Mouse (Mus musculus) C2C12 (cell line): ENCODE data around the gene Plppr5. TPM values are rescaled to one million over a fixed set of nuclear protein-coding genes. Genes with fewer than 3 reads are reported as not detected.

ENCODE experiments used
- H3K27me3 ChIP-seq: one replicate; pipeline ENCODE4 v1.6.1; 2011; ENCODE audit not compliant: control insufficient read depth, insufficient read depth, insufficient read length
- H3K36me3 ChIP-seq: one replicate; pipeline ENCODE4 v1.6.1; 2011; ENCODE audit not compliant: control insufficient read depth, insufficient read depth
- H3K4me3 ChIP-seq: one replicate; pipeline ENCODE4 v1.5.1; 2011; ENCODE audit warnings: mild to moderate bottlenecking, control low read depth; ENCODE audit not compliant: poor library complexity, insufficient read depth, severe bottlenecking
- H3K79me2 ChIP-seq: one replicate; pipeline ENCODE4 v1.6.1; 2011; ENCODE audit not compliant: control insufficient read depth, insufficient read depth
- H3K79me3 ChIP-seq: one replicate; pipeline ENCODE4 v1.6.1; 2011; ENCODE audit warnings: low read depth, control low read depth
- H3ac ChIP-seq: one replicate; pipeline ENCODE3; 2011; ENCODE audit warnings: low read depth; ENCODE audit not compliant: control insufficient read depth, insufficient read length
- CEBPB ChIP-seq: IDR thresholded peaks from one replicate; pipeline ENCODE4 v1.6.1; 2011; ENCODE audit warnings: low read depth, mild to moderate bottlenecking, control low read depth, moderate library complexity
- CTCF ChIP-seq: IDR thresholded peaks from one replicate; pipeline ENCODE4 v1.5.1; 2011; ENCODE audit not compliant: control insufficient read depth, insufficient read depth, insufficient read length
- FOSL1 ChIP-seq: IDR thresholded peaks from one replicate; pipeline ENCODE4 v1.8.0; 2011; ENCODE audit warnings: mild to moderate bottlenecking, low read length; ENCODE audit not compliant: poor library complexity, insufficient read depth, severe bottlenecking
- MAX ChIP-seq: IDR thresholded peaks from one replicate; pipeline ENCODE4 v1.6.1; 2011; ENCODE audit warnings: mild to moderate bottlenecking, control low read depth
- MYOD1 ChIP-seq: IDR thresholded peaks from one replicate; pipeline ENCODE4 v1.6.1; 2011; ENCODE audit warnings: low read depth; ENCODE audit not compliant: control insufficient read depth, insufficient read length
- MYOG ChIP-seq: IDR thresholded peaks from one replicate; pipeline ENCODE4 v1.6.1; 2011; ENCODE audit not compliant: control insufficient read depth, insufficient read length; ENCODE audit errors: extremely low read depth
- USF1 ChIP-seq: IDR thresholded peaks from one replicate; pipeline ENCODE4 v1.6.1; 2011; ENCODE audit warnings: low read depth, mild to moderate bottlenecking, control low read depth, moderate library complexity
- polyA plus RNA-seq: library from polyadenylated mRNA; unstranded; fragments of >200 nt; fragmentation: generic; extraction: Trizol; gene quantifications from one replicate; pipeline ENCODE4 v1.2.1, GENCODE M21; 2012; ENCODE audit warnings: missing spikeins

Plppr5 gene
- polyA plus RNA-seq, 1 experiment = not detected

DNA sequence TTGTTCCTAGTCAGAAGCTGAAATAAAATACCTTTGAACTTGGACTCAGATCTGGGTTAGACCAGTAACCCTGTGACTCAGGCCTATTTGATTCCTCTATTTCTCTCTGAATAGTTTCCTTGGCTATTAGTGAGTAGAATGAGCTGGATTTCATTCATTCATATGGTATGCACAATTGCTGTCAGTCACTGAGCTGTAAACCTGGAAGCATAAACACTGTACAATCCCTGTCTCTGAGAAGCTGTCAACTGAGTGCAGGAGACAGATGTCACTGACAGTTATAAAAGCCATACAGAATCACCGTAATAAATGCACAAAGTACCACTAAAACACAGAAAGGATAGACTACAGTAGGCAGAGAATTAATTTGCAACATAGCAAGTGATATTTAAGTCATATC, 40.2 kb downstream of the Plppr5 start:
- Histone ChIP-seq H3K27me3 (no peaks in the 10 kb centered on the region), H3K79me3 (no peaks in the 10 kb centered on the region), H3K4me3 (no peak overlapping the region), H3K36me3 (no peaks in the 10 kb centered on the region), H3K79me2 (no peaks in the 10 kb centered on the region), H3ac (no peak overlapping the region)
- TF ChIP-seq FOSL1 (no peak), CTCF (no peak), MAX (no peak), MYOG (no peak), USF1 (no peak), MYOD1 (no peak), CEBPB (no peak)

DNA sequence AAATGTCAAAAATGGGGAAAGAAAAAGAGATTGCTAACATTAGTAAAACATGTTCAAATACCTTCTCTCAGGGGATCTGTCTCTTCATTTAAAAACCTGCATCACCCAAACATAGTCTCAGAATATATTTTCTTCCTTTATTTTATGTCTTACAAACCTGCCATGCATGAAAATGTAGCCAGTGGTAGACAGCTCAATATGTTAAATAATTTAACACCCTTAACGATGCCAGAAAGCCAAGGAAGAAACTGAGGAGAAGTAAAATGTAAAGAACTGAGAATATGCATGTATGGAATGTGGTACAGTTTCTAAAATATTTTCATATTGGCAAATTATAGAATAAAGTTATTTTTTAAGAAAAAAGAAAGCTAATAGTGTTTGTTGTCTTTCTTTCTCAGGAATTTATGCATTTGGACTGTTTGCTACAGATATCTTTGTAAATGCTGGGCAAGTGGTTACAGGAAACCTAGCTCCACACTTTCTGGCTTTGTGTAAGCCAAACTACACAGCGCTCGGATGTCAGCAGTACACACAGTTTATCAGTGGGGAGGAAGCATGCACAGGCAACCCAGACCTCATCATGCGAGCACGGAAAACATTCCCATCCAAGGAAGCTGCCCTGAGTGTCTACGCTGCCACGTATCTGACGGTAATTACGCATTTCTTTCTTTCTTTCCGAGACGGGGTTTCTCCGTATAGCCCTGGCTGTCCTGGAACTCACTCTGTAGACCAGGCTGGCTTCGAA, 50.8 kb downstream of the Plppr5 start:
- TF ChIP-seq CTCF (no peak), MAX (no peak), MYOG (no peak), USF1 (no peak), CEBPB (no peak), MYOD1 (no peak), FOSL1 (no peak)
- no peak overlapping the region for H3K4me3 ChIP-seq
- H3K27me3 ChIP-seq = no peaks in the 10 kb centered on the region
- no peaks in the 10 kb centered on the region for H3K79me3 ChIP-seq
- no peaks in the 10 kb centered on the region for H3K36me3 ChIP-seq
- H3K79me2 ChIP-seq = no peaks in the 10 kb centered on the region
- no peak overlapping the region for H3ac ChIP-seq

DNA sequence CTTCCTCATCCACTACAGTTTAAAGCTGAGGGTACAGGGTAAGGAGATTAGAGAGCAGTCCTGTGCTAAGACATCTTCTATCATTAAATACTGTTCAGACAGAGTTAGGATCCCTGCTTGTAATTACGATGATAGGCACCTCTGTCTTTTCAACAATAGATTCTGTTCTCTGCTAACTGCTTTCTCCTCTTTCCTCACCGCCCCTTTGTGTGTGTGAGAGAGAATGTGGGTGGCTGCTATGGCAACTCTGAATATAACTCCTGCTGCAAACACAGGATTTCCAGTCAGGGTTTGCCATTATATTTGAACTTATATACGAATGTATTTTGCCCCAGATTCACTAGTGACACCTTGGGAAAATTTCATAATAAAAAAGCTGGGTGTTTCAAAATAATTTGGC, 54.2 kb downstream of the Plppr5 start:
- Histone ChIP-seq H3K27me3 (no peaks in the 10 kb centered on the region), H3K79me3 (no peaks in the 10 kb centered on the region), H3ac (no peak overlapping the region), H3K4me3 (no peak overlapping the region), H3K79me2 (no peaks in the 10 kb centered on the region), H3K36me3 (no peaks in the 10 kb centered on the region)
- no peak for TF ChIP-seq USF1
- TF ChIP-seq MAX = no peak
- no peak for TF ChIP-seq FOSL1
- no peak for TF ChIP-seq CEBPB
- no peak for TF ChIP-seq CTCF
- no peak for TF ChIP-seq MYOD1
- no peak for TF ChIP-seq MYOG

DNA sequence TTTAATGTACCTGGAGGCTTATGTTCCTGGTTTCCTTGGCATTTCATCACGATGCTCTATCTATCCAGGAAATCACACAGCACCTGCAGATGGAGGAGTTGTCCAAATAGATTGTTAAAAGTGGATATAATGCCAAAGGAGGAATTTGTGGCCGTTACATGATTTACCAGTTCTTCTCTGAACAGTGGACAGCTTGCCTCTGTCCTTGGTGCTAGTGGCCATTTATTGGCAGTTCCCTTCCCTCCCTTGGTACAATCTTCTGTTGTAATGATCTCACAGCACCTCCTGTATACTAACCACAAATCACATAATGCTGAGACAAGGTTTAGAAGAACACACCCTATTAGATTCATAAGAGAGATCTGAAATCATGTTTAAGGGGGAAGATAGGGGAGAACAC, 55.7 kb downstream of the Plppr5 start:
- no peak for TF ChIP-seq MAX
- no peak for TF ChIP-seq MYOD1
- no peak for TF ChIP-seq USF1
- no peak for TF ChIP-seq CTCF
- TF ChIP-seq FOSL1 = no peak
- TF ChIP-seq CEBPB = no peak
- H3K4me3 ChIP-seq = no peak overlapping the region
- H3ac ChIP-seq = no peak overlapping the region
- H3K27me3 ChIP-seq = no peaks in the 10 kb centered on the region
- H3K79me3 ChIP-seq = no peaks in the 10 kb centered on the region
- H3K79me2 ChIP-seq = no peaks in the 10 kb centered on the region
- H3K36me3 ChIP-seq = no peaks in the 10 kb centered on the region

DNA sequence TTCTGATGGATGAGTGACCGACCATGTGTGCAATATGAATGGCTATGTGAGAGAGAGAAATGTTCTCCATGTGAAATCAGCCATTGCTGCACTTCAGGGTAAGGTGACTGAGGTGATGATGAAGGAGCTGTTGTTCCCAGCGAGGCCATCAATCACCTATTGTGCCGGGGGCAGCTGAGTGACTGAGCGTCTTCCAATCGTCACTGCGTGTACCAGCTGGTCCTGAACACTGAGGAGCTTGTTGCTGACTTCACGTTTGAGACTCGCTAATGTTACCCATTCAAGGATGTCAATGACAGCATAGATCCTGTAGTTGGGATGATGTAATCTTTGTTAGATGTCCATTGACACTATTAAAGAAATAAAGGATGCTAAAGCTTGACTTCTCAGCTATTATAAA, 74.0 kb downstream of the Plppr5 start:
- H3K4me3 ChIP-seq = no peak overlapping the region
- no peak for TF ChIP-seq FOSL1
- TF ChIP-seq USF1 = no peak
- TF ChIP-seq MYOD1 = no peak
- TF ChIP-seq MAX = no peak
- no peak for TF ChIP-seq CEBPB
- TF ChIP-seq MYOG = no peak
- no peak for TF ChIP-seq CTCF
- no peaks in the 10 kb centered on the region for H3K27me3 ChIP-seq

DNA sequence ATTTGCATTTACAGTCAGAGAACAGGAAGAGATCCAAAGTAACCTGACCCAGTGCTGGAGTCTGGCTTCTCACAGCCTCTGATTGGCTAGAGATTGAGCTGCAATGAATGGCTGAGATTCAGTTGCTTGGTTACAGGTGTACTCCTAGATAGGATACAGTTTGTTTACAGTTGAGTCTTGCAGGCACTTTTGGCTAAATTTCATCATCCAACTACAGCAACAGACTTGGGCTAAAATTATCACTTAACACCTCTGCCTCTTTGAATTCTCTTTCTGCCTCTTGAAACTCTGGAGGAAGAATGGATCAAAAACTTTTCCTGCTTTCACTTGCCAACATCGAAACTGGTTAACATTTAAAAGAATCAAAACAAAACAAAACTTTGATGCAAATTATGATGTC, 89.7 kb downstream of the Plppr5 start:
- Histone ChIP-seq H3K27me3 (no peaks in the 10 kb centered on the region), H3K36me3 (no peaks in the 10 kb centered on the region), H3K79me2 (no peaks in the 10 kb centered on the region), H3ac (no peak overlapping the region), H3K4me3 (no peak overlapping the region), H3K79me3 (no peaks in the 10 kb centered on the region)
- no peak for TF ChIP-seq FOSL1
- TF ChIP-seq USF1 = no peak
- no peak for TF ChIP-seq MAX
- no peak for TF ChIP-seq MYOG
- TF ChIP-seq CEBPB = no peak
- TF ChIP-seq MYOD1 = no peak
- no peak for TF ChIP-seq CTCF

More for the DNA sequence above, 74.0 kb downstream of the Plppr5 start:
- no peaks in the 10 kb centered on the region for H3K36me3 ChIP-seq
- H3ac ChIP-seq = no peak overlapping the region
- no peaks in the 10 kb centered on the region for H3K79me2 ChIP-seq
- H3K79me3 ChIP-seq = no peaks in the 10 kb centered on the region
